Mouse (Mus musculus) bone marrow macrophage, adult 2 months (primary cell): ENCODE results near the gene Tnfaip1. TPM values are rescaled to one million over a fixed set of nuclear protein-coding genes. Genes with fewer than 3 reads are reported as not detected.
"Not testable (repeated sequence)": the region's sequence is repeated elsewhere in the genome, so short reads cannot be mapped to it uniquely, and the experiment has no call there.

Experiments
- H3K27ac ChIP-seq: 2 replicates; pipeline ENCODE4 v1.5.1; 2012; ENCODE audit warnings: low read depth, low read length; ENCODE audit not compliant: insufficient read depth
- H3K4me1 ChIP-seq: 2 replicates; pipeline ENCODE4 v1.6.1; 2012; ENCODE audit warnings: low read length; ENCODE audit not compliant: control insufficient read depth, insufficient read depth
- H3K4me3 ChIP-seq: 2 replicates; pipeline ENCODE4 v1.5.1; 2012; ENCODE audit warnings: mild to moderate bottlenecking, low read length, moderate library complexity; ENCODE audit not compliant: insufficient read depth
- CTCF ChIP-seq: IDR thresholded peaks from 2 replicates; pipeline ENCODE4 v1.5.1; 2012; ENCODE audit warnings: low read depth, mild to moderate bottlenecking, low read length, moderate library complexity
- POLR2A ChIP-seq: IDR thresholded peaks from 2 replicates; pipeline ENCODE4 v1.6.1; 2012; ENCODE audit warnings: mild to moderate bottlenecking, low read depth, low read length, borderline replicate concordance
- polyA plus RNA-seq: library from polyadenylated mRNA; stranded (reverse); fragments of >200 nt; gene quantifications from 2 replicates; pipeline ENCODE4 v1.2.4, GENCODE M21; 2012; ENCODE audit not compliant: missing spikeins, insufficient read depth, insufficient read length

Tnfaip1 gene
- polyA plus RNA-seq, 1 experiment = 32.3 TPM

GRCm38 (mm10) chr11:78544449-78545111 lies 8.4 kb upstream of the Tnfaip1 start:
- Histone ChIP-seq H3K4me3 (no peak overlapping the region), H3K4me1 (peaks cover 26% of the 10 kb centered on the region), H3K27ac (no peak overlapping the region)
- no peak for TF ChIP-seq CTCF
- TF ChIP-seq POLR2A = no peak

DNA sequence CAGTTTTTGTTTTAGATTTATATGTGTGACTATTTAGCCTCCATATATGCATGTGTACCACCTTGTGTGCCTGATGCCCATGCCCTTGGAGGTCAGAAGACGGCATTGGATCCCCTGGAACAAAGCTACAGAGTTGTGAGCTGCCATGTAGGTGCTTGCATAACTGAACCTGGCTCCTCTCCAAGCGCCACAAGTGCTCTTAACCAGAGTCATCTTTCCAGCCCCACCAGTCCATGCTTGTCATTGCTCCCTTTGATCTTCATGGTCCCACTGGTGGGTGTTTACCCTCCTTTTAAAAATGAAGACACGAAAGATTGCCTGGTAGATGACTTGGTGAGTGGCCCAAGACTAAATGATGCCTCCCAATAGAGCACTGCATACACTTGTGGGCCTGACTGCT lies 4.2 kb upstream of the Tnfaip1 start:
- Histone ChIP-seq H3K4me1 (peaks cover 9% of the 10 kb centered on the region), H3K4me3 (no peak overlapping the region), H3K27ac (no peak overlapping the region)
- TF ChIP-seq CTCF = no peak
- TF ChIP-seq POLR2A = no peak

GRCm38 (mm10) chr11:78536690-78537084 lies 555 bp upstream of the Tnfaip1 start:
- peak overlapping the region; percentile 44 for H3K27ac ChIP-seq
- TF ChIP-seq CTCF (no peak), POLR2A (no peak)
- peak overlapping the region; percentile 79 for H3K4me3 ChIP-seq
- H3K4me1 ChIP-seq = peaks cover 10% of the 10 kb centered on the region

DNA sequence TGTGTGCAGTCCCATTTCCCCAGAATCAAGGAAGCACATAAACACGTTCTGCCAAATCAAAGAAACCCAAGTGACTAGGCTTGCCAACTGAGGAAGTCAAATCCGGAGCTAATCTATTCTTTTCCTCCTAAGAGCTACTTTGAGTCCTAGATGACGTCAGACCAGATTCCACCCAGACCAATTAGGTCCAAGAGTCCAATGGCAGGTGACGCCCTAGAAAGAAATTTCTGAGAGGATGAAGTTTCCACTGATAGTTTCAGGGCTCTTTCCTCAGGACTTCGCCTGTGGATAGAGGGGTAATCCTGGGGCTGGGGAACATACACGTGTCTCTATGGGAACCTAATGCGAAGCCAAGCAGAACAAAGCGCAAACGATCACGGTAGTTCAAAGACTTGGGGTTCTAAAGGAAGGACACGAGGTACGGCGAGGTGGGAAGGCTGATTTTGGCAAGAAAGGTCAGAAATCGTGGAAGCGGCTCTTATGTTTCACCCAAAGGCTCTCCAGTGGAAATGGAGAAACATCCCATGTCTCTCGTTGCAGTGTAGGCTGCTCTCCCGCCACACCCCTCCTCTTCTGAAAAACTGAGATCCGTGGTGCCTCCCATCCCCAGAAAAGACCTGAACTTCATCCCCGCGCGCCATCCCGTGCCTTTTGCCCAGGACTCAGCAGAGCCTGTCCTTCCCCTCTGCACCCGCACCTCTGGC lies 604 bp downstream of the Tnfaip1 start:
- H3K27ac ChIP-seq = peak overlapping the region; percentile 73
- H3K4me1 ChIP-seq = peaks cover 10% of the 10 kb centered on the region
- TF ChIP-seq POLR2A (no peak), CTCF (no peak)
- H3K4me3 ChIP-seq = peak overlapping the region; percentile 78

- Histone ChIP-seq H3K27ac (peak overlapping the region; percentile 53), H3K4me1 (peaks cover 10% of the 10 kb centered on the region), H3K4me3 (peak overlapping the region; percentile 78)
- TF ChIP-seq POLR2A (no peak), CTCF (no peak)
These were observed 1.6 kb downstream of the Tnfaip1 start for GRCm38 (mm10) chr11:78534516-78534915.

DNA sequence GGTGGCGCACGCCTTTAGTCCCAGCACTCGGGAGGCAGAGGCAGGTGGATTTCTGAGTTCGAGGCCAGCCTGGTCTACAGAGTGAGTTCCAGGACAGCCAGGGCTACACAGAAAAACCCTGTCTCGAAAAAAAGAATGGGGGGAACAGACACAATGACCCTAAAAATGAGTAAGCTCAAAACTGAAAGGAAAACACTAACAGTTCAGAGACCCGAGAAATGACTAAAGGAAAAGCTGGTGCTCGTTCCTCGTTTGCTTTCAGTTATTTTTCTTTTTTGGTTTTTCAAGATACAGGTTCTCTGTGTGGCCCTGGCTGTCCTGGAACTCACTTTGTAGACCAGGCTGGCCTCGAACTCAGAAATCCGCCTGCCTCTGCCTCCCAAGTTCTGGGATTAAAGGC lies 4.6 kb downstream of the Tnfaip1 start:
- H3K4me3 ChIP-seq, H3K27ac ChIP-seq, H3K4me1 ChIP-seq: not testable (repeated sequence)

DNA sequence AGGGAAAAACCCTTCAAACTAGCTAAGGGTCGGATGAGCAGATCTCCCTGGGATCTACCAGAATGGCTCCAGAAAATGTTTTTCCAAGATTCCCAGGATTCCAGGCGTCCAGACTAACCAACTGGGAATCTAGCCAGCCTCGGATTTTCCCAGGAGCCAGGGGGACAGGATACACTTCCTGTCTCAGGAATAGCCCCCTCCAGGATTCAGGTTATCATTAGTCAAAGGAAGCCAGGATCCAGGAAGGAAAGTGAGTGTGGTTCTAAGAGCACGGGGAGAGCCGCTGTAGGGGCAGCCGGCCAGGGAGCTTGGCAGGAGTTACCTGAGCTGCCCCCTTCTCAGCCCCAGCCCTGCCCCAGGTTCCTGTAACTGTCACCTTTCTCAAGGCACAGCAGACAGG lies 5.1 kb downstream of the Tnfaip1 start:
- Histone ChIP-seq H3K4me1 (peaks cover 7% of the 10 kb centered on the region), H3K27ac (no peak overlapping the region), H3K4me3 (no peak overlapping the region)
- no peak for TF ChIP-seq POLR2A
- no peak for TF ChIP-seq CTCF

DNA sequence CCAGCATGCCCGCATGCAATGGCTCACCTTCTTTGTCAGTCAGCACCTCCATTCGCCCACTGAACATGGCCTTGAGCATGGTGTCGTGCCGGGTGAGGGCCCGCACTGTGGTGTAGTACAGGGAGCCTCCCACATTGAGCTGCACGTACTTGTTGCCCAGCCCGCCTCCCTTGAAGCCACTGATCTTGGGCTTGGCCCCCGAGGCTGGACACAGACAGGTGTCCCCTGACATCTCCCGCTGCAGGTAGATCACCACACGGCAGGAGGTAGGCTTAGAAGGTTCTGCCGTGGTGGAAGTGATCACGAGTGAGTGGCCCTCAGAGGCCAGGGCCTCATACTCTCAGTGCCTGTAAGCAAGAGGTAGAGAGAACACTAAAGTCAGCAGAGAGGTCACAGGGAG lies 6.1 kb downstream of the Tnfaip1 start:
- Histone ChIP-seq H3K4me1 (peaks cover 10% of the 10 kb centered on the region), H3K4me3 (no peak overlapping the region), H3K27ac (no peak overlapping the region)
- no peak for TF ChIP-seq POLR2A
- TF ChIP-seq CTCF = no peak

DNA sequence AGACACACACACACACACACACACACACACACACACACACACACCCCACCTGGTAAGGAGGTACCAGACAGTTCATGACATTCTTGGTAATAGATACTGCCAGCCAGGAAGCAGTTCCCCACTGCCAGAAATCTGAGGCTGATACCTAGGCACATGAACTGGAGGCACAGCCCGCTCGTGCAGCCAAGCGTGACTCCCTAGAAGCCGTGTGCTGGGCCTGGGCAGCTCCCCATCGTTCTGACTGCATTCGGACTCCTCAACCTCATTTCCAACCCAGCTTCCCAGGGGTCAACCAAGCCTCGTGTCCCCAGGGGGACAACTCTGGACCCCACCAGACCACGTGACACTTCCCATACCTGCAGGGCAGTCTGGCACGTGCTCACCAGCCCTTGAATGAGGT lies 7.4 kb downstream of the Tnfaip1 start:
- H3K4me3 ChIP-seq = no peak overlapping the region
- H3K4me1 ChIP-seq = peaks cover 10% of the 10 kb centered on the region
- H3K27ac ChIP-seq = no peak overlapping the region
- TF ChIP-seq CTCF = no peak
- no peak for TF ChIP-seq POLR2A

DNA sequence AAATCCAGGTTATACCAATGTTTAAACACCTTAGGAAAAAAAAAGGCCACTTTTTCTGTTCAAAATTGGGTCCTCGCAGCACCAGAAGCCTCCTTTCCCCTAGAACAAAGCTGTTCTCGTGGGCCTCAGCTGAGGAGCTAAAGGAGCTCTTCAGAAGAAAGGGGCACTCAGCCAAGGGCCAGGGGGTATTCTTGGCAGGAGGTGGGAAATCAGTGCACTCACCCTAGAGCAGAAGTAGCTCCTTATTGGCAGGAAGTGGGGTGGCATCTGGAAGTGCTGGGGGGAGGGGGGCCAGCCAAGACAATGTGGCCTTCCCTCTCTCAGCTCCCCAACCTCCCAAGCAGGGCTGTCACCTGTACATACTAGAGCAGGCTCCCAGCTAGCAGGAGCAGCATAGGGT lies 11.3 kb downstream of the Tnfaip1 start:
- Histone ChIP-seq H3K4me3 (no peak overlapping the region), H3K27ac (no peak overlapping the region)
- TF ChIP-seq CTCF (no peak), POLR2A (no peak)

More for the DNA sequence above, 11.3 kb downstream of the Tnfaip1 start:
- H3K4me1 ChIP-seq = peaks cover 6% of the 10 kb centered on the region; the same call in 1 of the 2 replicates
